Mouse (Mus musculus): ENCODE measurements around the gene Slc8b1. TPM values are rescaled to one million over a fixed set of nuclear protein-coding genes. Genes with fewer than 3 reads are reported as not detected.

Slc8b1 gene
- polyA plus RNA-seq, 1 experiment, result 28.8 TPM

GRCm38 (mm10) chr5:120527296-120527964 lies 16.5 kb downstream of the Slc8b1 start:
- DNase-seq (ENCODE audit: low spot score), result no peak

- DNase-seq (ENCODE audit: low spot score), result no peak
Measured at GRCm38 (mm10) chr5:120531631-120532030, 20.7 kb downstream of the Slc8b1 start.

- no peak for DNase-seq (ENCODE audit: low spot score)
Measured at GRCm38 (mm10) chr5:120534071-120534685, 23.2 kb downstream of the Slc8b1 start.

DNA sequence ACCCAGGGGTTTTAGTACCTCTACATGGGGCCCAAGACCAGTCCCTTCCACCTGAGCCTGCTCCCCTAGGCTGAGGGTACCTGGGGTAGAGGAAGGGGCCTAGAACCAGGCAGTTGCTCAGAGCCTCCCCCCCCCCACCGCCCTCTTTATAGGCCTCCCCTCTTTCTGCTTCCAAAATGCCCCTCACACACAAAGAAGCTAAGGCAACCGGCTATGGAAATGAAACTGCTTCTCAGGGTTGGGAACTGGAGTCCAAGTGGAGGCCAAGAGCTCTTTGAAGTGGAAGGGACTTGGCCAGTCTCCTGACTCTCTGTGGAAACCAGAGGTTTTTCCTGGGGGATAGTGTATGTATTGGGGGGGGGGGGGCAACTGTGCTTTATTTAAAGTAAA lies 23.7 kb downstream of the Slc8b1 start:
- no peak for DNase-seq (ENCODE audit: low spot score)

DNA sequence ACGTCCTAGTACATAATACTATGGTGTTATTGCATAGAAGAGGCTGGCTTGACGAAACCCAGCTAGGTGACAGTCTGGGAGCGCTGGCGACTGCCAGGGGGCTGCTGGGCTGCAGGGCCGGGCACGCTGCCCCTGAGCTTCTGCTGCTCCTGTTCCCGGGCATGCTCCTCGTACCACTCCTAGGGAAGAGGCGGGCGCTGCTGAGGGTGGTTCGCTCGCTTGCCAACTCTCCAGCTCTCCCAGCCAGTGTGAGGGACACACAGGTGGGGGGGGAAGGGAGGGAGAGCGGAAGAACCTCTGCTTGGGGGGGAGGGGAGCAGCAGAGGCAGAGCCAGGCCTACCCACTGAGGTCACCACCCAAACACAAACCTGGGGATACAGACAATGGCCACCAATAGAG lies 25.1 kb downstream of the Slc8b1 start:
- DNase-seq (ENCODE audit: low spot score), result no peak

- DNase-seq (ENCODE audit: low spot score), result no peak
Measured at GRCm38 (mm10) chr5:120536632-120537031, 25.7 kb downstream of the Slc8b1 start.

- DNase-seq (ENCODE audit: low spot score), result no peak
Measured at GRCm38 (mm10) chr5:120548236-120548850, 37.4 kb downstream of the Slc8b1 start.

- no peak for DNase-seq (ENCODE audit: low spot score)
Measured at GRCm38 (mm10) chr5:120550137-120550536, 39.2 kb downstream of the Slc8b1 start.

DNA sequence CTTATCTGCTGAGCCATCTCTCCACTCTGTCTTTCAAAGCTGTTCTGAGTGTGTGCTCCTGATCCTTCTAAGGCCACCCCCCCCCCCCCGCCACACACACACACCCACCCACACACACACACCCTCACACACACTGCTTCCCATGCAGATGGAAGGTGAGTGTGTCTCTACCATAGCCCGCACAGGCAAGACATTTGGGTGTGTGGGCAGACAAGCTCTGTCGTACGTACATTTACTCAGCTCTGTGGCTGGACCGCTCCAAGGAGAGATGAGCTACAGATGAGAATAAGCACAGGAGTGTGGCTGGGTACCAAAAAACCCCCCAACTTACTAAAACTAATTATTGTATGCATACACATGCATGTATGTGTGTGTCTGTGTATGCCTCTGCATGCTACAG lies 39.7 kb downstream of the Slc8b1 start:
- DNase-seq (ENCODE audit: low spot score), result no peak

DNA sequence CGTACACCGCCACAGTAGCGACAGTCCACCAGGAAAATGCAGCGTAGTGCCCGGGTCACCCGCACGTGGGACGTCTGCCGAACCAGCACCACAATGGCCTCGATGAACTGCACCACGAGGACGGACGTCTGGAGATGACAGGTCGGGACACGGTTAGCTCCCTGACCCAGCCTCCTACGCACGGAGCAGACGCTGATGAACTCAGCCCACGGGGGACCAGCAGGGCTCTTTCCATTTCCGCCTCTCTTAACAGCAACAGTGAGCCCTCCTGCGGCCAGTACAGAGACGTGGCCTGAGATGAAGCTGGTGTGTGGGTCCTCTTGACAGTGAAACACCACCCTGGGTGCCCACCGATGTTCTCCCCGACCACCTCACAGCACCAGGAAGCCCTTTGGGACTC lies 44.9 kb downstream of the Slc8b1 start:
- DNase-seq (ENCODE audit: low spot score), result no peak

DNA sequence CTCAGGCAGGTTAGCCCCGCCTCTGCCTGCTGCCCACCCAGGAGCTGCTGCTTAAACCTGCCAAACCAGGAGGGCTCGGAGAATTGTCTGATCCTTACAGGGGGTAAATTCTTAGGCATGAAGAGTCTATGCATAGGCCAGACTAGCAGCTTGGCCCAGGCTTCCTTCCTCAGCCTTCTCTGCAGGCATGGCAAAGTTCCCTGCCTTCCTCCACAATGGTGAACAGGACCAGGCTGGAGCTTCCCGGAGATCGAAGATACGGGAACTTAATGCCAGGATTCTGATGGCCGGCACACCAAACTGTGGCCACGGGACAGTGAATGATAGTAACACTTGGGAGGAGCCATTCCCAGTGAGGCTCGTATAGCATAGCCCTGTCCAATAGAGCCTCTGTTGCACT lies 47.1 kb downstream of the Slc8b1 start:
- no peak for DNase-seq (ENCODE audit: low spot score)

DNA sequence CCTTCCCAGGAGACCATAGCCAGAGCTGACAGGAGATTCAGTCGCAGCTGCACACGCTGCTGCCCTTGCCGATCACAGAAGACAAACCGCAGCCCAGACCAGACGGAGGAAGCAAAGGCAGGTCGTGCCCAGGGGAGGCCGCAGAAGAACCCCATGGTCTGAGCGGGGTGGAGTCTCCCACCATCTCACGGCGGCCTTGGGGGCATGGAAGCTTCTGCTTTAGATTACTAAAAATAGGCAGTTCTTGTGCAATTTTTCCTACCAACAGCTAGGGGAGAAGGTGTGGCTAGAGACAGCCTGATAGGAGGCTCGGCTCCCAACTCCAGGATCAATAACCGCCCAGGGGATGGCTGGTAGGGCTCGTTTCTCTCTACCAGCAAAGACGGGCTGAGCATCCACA lies 47.8 kb downstream of the Slc8b1 start:
- no peak for DNase-seq (ENCODE audit: low spot score)

DNA sequence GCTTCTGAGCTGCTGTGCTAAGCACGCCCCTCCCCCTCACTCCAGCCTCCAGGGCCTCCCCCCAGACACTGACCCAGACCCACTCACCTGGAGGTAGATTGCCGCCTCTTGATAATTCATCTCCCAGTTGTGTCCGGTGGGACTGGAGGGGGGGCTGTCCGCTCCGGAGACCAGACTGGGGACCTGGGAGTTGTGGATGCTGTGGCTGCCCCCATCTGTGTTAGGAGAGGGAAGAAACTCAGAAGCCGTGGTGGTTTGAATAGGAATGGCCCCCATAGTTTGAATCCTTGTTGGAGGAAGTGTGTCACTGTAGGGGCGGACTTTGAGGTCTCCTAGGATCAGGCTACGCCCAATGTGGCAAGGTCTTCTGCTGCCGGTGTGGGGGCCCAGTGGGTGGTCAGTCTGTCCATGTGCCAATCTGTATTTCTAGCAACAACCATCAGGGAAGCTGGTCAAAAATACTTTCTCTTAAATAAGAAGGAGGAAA lies 49.2 kb downstream of the Slc8b1 start:
- no peak for DNase-seq (ENCODE audit: low spot score)

GRCm38 (mm10) chr5:120560616-120561311 lies 49.8 kb downstream of the Slc8b1 start:
- no peak for DNase-seq (ENCODE audit: low spot score)

DNA sequence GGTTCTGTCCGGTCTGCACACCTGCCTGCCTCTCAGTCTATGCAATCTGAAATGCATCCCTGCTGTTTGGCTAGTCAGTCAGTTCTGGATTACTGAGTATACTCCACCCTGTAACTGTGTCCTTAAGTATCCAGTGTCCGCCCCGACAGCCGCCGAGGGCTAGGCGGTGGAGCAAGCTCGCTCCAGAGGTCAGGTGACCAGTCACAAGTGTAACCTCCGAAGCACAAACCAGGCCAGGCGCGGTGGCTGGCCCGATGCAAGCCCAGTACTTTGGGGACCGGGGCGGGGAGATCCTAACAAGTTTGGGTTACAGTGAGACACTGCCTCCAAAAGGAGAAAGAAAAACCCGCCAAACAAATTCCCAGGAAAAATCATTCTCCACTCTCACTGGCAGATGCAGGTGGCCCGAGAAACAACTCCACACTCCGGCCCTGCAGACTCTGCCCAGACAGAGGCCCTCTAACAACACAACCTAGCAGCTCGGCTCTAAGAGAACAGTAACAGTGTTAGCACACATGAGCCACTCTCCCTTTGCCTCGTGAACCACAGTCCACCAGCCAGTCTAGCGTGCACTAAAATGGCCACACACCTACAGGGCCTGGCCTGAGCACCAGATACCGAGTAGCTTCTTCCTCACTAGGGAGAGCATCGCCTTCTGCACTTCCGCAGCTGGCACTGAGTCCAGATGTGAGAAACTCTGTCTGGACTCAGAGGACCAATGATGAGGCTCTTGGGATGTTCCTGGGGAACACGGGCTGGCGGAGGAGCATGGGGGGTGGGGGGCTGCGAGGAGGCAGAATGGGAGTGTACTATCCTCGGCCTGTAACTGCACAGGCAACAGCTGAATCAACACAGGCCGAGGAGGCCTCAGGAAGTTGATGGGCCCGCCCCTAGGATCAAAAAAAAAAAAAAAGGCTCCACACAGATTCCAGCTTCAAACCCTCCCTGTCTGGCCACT lies 52.3 kb downstream of the Slc8b1 start:
- DNase-seq (ENCODE audit: low spot score), result no peak

DNA sequence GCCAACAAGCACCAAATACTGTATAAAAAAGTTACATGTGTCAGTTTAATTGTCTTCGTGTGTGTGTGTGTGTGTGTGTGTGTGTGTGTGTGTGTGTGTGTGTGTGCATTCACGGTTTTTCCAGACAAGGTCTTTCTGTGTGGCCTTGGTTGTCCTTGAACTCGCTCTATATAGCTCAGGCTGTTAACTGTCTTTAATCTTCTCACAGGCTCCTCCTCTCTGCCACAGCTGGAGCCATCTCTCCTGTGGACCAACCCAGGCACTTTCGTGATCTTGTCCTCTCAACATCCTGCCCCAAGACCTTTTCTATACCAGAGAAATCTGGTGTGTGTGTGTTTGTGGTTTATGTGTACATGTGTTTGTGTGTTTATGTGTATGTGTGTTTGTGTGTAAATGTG lies 52.9 kb downstream of the Slc8b1 start:
- no peak for DNase-seq (ENCODE audit: low spot score)

DNA sequence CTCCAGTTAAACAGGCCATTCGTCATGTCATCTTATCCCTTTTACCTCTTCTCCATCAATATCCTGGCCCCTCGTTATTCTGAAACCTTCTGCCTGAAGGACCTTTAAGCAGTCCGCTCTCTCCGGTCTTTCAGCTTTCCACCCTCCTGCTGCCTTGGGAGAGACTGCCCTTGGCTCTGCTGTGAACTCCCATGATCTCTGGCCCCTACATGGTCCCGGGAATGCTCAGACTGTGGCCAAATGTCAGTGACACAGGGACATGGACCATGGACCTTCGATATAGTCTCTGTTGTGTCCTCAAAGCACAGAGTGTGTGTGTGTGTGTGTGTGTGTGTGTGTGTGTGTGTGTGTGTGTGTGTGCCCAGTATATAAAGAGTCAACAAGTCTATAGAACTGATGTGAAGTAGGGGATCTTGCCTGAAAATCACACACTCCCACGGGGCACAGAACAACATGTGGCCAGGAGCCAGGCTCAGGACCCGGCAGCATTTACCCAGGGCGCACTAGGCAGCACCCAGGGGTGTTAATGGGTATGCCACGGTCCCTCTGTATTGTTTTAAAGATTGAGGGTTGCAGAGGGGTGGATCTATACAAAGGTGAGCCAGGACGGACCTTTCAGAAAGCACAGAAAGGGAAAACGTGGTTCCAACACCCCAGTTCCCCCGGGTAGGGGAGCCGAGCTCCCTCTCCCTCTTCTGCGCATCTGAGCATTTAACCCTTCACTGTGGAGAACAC lies 54.4 kb downstream of the Slc8b1 start:
- DNase-seq (ENCODE audit: low spot score), result no peak

DNA sequence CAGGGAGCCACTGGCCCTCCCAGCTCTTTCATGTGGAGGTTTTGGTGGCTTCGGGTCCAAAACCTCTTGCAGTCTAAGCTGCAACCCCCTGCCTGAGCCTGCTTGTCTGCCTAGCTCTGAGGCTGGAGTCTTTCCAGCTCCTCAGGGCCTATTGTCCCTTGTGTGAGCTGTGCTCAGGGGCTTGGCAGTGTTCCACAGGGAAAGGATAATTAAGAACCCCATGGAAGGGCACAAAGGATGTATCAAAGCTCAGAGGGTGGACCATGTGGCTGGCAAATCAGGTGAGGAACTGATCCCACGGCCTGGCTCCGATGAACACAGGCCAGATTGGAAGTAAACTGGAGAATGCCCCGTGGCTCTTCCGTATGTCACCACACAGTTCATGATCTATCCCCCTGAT lies 55.1 kb downstream of the Slc8b1 start:
- DNase-seq (ENCODE audit: low spot score), result no peak

GRCm38 (mm10) chr5:120566681-120567252 lies 55.8 kb downstream of the Slc8b1 start:
- no peak for DNase-seq (ENCODE audit: low spot score)

- DNase-seq (ENCODE audit: low spot score), result no peak
Measured at GRCm38 (mm10) chr5:120567253-120567701, 56.3 kb downstream of the Slc8b1 start.
